Mouse (Mus musculus): ENCODE results near the gene Fgf8. TPM values are rescaled to one million over a fixed set of nuclear protein-coding genes. Genes with fewer than 3 reads are reported as not detected.

Fgf8 gene
- total RNA-seq, 1 experiment from 2014 or later = not detected

- no peak for ATAC-seq (replicated peaks; ENCODE audit: low read depth, poor library complexity, severe bottlenecking)
These were observed 8.5 kb downstream of the Fgf8 start for GRCm38 (mm10) chr19:45734191-45734590.

- no peak for ATAC-seq (replicated peaks; ENCODE audit: low read depth, poor library complexity, severe bottlenecking)
These were observed 9.2 kb downstream of the Fgf8 start for GRCm38 (mm10) chr19:45733564-45733963.

GRCm38 (mm10) chr19:45731658-45732057 is 11.1 kb downstream of the Fgf8 start:
- ATAC-seq (replicated peaks; ENCODE audit: low read depth, poor library complexity, severe bottlenecking) = no peak

DNA sequence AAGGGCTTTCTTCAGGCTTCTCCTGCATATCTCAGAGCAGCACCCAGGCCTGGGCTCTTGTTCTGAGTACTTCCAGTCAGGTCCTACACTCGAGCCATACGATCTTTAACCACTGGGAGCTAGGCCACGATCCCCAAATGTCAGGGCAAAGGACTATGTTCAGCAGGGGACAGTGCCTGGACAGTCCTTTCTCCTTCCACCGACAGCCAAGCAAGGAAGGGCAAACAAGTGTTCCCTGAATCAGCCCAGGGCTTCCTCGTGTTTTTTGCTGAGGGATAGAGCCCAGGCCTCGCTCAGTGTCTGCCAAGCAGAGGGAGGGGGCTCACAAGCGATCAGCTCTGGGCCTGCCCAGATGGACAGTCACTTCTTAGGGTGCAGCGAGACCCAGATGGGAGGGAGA is 12.7 kb downstream of the Fgf8 start:
- no peak for ATAC-seq (replicated peaks; ENCODE audit: low read depth, poor library complexity, severe bottlenecking)

GRCm38 (mm10) chr19:45727231-45727630 is 15.5 kb downstream of the Fgf8 start:
- ATAC-seq (replicated peaks; ENCODE audit: low read depth, poor library complexity, severe bottlenecking) = no peak

DNA sequence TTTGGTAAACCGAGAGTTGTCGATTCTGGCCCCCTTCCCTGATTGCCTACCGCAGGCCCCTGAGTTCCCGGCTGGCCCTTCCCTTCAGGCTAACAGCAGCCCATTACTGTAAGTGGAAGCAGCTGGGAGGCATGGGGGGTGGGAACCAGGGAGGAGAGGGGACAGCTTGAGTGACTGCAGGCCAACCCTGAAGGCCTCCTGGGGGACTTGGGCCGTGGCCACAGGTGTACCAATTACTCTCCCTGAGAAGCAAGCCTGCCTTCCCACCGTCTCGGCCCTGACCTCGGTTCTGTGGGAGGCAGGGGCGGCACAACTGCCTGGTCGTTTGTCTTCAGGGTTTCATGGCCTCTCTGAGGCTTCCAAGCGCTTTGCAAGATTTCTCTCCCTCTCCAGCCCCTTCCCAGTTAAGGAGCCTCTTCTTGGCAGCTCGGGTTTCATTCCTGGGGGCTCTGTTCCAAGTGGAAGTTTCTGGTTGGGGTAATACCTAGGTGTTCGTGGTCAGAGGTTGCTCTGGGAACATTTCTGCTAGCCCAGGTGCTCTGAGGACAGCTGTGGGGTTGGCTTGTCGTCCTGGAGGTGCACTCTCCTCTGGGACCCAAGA is 16.9 kb downstream of the Fgf8 start:
- ATAC-seq (replicated peaks; ENCODE audit: low read depth, poor library complexity, severe bottlenecking) = no peak

- no peak for ATAC-seq (replicated peaks; ENCODE audit: low read depth, poor library complexity, severe bottlenecking)
These were observed 20.5 kb downstream of the Fgf8 start for GRCm38 (mm10) chr19:45722188-45722587.

GRCm38 (mm10) chr19:45718286-45718685 is 24.4 kb downstream of the Fgf8 start:
- ATAC-seq (replicated peaks; ENCODE audit: low read depth, poor library complexity, severe bottlenecking) = no peak

GRCm38 (mm10) chr19:45717493-45718220 is 25.1 kb downstream of the Fgf8 start:
- no peak for ATAC-seq (replicated peaks; ENCODE audit: low read depth, poor library complexity, severe bottlenecking)

- no peak for ATAC-seq (replicated peaks; ENCODE audit: low read depth, poor library complexity, severe bottlenecking)
These were observed 34.0 kb downstream of the Fgf8 start for GRCm38 (mm10) chr19:45708704-45709103.

DNA sequence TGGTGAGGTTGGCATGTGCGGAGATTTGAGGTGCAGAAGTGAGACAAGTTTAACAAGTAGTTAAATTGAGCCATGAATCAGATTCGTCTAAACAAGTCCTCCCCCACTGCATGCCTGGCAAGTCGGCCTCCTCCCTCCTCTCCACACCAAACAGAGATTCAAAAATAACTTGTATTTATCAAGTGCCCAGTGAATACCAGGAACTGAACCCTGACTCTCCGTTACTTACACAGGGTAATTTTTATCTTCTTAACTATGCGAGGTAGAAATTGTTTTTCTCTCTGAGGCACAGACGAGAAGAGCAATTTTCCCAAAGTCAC is 46.5 kb downstream of the Fgf8 start:
- no peak for ATAC-seq (replicated peaks; ENCODE audit: low read depth, poor library complexity, severe bottlenecking)

DNA sequence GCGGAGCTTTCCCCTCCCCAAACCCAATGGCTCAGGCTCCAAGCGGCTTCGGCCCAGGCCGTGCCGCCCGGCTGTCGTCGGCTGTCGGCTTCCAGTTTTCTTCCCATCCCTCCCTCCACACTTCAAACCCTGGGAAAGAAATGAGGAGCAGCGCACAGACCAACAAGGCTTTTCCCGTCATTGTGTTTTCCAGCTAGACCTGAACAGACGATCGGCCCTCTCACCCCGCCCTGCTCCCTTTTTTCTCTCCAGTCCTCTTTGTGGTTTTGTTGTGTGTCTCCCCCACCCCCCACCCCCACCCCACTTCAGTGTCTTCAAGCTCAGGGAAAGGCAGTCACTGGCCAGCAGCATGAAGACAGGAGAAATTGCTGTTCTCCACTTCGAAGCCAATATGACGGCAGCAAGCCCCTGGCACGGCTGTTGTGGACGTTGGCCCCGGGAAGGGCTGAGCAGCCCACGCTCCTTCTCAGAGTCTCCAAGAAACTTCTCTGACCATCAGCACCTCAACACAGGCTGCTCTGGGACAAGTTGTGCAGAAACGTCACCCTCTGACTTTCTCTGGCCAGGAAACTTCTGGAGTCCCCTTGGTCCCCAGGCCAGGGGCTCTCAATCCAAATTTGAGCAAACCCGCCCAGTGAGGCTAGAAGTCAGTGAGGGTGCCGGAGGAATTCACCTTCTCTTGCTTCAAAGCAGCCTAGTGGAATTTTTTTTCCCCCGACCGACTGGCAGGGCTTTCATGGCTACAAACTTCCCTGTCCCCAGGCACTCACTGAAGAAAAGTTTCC is 47.0 kb downstream of the Fgf8 start:
- no peak for ATAC-seq (replicated peaks; ENCODE audit: low read depth, poor library complexity, severe bottlenecking)

- no peak for ATAC-seq (replicated peaks; ENCODE audit: low read depth, poor library complexity, severe bottlenecking)
These were observed 48.7 kb downstream of the Fgf8 start for GRCm38 (mm10) chr19:45694056-45694455.

DNA sequence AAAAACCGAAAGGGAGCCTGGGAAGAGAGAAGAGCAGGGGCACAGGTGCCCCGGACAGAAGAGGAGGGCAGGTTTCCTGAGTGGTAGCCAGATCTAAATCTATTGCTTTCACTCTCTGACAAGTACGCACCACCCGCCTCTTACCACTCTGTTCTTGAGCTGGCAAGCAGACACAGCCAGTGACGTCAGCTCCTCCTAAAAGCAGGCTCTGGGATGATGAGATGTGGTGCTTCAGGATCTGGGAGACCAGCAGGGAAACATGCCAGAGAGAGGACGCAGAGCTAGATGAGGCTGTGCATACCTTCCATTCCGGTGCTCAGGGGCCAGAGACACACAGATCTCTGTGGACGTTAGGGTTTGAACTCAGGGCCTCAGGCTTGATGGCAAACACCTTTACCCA is 50.5 kb downstream of the Fgf8 start:
- ATAC-seq (replicated peaks; ENCODE audit: low read depth, poor library complexity, severe bottlenecking) = no peak

DNA sequence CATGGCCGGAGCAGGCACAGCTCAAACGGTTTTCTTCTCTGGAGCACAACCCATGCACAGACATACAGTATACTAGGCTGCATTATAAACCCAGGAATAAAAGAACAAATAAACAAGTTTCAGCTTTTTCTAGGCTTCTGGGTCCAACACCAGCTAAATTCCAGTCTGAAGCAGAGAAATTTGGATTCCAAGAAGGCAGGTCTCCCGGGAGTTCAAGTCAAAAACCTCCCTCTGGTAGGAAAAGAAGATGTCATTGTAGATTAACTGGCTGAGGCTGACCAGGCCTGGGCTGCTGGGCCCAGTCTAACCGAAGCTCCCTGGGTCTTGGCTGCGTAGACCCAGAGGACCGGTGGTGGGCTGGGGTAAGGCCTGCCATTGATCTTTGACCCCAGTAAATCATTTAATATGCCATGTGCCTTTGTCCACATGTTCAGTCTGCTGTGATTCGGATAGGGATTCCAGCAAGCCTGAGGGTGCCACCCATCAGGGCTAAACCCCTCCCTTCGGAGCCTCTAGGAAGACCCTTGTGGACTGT is 51.6 kb downstream of the Fgf8 start:
- no peak for ATAC-seq (replicated peaks; ENCODE audit: low read depth, poor library complexity, severe bottlenecking)

GRCm38 (mm10) chr19:45687001-45687400 is 55.7 kb downstream of the Fgf8 start:
- ATAC-seq (replicated peaks; ENCODE audit: low read depth, poor library complexity, severe bottlenecking) = no peak

Other genes starting within 250 kb of the Fgf8 start
- gene Poll, start 182.4 kb downstream of the Fgf8 start, total RNA-seq (2017) = 9.3 and 14.0 TPM in 2 replicates
- gene Gm17018, start 182.3 kb downstream of the Fgf8 start, total RNA-seq (2017) = 27.9 and 29.5 TPM in 2 replicates
- 16.8 and 39.4 TPM in 2 replicates for gene Fbxw4, start 82.6 kb downstream of the Fgf8 start, total RNA-seq (2017)
- 93.1 and 95.1 TPM in 2 replicates for gene Npm3, start 6.7 kb upstream of the Fgf8 start, total RNA-seq (2017)
- 144 and 182 TPM in 2 replicates for gene Mgea5, start 40.9 kb upstream of the Fgf8 start, total RNA-seq (2017)
- gene Kcnip2, start 73.1 kb upstream of the Fgf8 start, total RNA-seq (2017) = not detected in 2 replicates

Measured in common myeloid progenitor, adult 5-6 weeks (primary cell).